Mouse (Mus musculus) cerebellum, adult (tissue): ENCODE measurements at regions not wholly inside any gene's neighbourhood (a gene's known extent, or its start where the extent isn't known, plus 50 kb on each side); places are given as distances from the start of the nearest gene placed in this dataset.

Experiments used
- ATAC-seq: cut with Nextera tagmentation; 2 replicates; pipeline ENCODE4 v1.9.2; 2017; ENCODE audit warnings: mild to moderate bottlenecking, moderate library complexity, mixed read lengths; ENCODE audit not compliant: insufficient number of reproducible peaks, low FRiP score, low TSS enrichment

DNA sequence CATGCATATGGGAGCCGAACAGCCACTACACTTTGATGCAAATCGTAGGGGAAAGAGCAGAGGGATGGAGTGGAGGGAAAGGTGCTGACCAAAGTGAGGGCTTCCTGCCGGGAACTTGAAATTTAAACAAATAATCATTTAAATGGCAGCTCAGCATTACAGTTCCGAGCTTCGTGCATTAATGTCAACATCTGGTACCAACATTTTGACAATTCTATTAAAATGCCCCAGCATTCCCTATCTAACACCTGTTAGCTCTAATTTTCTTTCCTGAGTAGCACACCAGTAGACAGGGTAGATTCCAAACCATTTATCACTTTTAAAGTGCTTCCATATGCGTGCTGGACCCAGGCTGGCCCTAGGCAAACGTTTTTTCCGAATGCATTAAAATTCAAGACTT, 178.1 kb downstream of the Emx2 start:
- no peak for ATAC-seq

DNA sequence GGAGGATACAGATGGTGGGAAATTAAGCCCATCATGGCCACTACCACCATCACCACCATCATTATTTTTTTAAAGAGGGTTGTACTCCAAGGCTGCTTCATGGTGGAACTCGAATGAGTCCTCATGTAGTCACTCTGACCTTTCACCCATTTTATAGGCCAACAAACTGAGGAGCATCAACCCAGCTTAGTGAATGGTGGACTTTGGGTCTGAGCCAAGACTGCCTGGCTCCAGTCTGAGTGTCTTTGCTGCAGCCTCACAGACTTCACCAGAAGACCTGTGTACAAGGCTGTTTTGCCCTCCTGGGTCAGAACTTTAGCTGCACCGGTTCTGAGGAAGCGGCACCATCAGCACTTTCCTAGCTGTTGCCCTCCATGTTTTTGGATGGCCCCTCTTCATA, 184.4 kb downstream of the Emx2 start:
- ATAC-seq = no peak

DNA sequence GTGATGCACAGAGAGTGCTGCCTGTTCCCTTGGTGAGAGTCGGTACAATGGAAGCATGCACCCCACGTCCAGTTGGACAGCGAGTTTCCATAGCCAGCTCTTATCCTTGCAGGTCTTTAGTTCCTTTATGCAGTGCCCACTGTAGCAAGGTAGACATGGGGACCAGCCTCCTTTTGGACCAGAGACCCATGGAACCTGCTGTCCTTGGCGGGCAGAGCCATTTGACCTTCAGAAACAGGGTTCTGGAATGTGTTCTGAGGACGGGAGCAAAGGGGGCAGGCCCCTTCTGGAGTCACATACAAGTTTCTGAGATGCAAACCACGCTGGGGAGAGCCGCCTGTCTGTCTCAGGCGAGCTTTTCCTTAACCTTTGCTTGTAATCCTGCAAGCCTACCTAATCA, 188.1 kb downstream of the Emx2 start:
- ATAC-seq = no peak

DNA sequence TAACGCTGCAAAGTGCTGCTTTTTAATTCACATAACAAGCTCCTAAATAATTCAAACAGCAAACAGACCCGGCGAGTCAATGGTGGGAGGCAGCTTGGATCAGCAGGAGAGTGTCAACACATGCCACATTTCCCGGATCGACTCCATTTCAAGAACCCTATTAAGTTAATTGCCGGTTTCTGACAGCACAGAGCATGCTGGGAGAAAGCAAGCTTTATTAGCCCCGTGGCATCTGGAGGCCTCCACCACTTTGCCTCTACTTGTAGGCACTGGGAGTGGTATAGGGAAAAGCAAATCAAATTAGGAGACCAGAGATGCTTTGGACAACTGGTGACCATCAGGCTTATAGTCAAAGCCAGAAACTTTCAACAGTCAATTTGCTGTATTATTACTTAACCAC, 188.5 kb downstream of the Emx2 start:
- no peak for ATAC-seq

DNA sequence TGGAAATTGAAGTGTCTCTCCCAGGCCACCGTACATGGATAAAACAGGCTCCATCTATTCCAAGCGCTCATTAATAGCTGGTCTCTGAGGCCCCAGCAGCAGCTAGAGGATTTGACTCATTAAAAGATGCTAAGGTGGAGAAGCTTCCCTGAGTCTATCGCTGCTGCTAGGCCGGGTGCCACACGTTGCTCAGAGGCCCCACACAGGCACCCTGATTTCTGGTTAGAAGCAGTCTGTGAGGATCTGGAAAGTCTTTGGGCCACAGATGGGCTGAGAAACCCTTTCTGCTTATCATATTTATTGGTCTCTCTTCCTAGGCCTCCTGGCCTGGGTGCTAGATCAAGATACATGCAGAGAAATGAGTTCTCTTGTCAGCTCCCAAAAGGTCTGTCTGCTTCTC, 191.2 kb downstream of the Emx2 start:
- ATAC-seq = no peak

DNA sequence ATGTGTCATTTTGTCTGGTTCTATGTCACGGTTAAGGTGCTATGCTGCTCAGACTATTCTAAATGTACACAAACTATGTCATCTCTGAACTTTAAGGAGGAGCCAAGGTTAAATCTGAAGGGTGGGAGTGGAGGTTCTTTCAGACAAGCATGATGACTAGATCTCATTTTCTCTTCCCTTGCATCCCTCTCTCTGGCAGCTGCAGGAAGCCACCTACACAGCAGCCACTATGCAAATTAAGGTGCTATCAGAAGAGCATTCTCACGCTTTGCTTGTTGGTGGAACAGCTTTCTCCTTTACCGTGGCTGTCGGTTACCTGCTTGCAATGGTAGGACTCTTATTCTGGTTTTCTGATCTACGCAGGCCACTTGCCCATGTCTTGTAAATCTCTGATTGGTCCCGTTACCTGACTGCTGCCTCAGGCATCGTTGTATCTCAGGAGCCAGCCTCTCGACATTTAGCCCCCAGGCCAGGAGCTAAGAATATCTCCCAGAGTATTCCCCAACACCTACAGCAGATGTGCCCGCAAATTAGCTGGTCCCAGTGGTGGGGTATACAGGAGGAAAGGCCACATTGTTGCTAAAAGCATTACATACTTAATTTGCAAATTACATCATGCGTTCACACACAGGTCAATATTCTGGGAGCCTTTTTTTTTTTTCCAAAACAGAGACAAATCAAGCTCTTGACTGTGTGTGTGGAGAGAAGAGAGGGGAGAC, 192.6 kb downstream of the Emx2 start:
- ATAC-seq = no peak

DNA sequence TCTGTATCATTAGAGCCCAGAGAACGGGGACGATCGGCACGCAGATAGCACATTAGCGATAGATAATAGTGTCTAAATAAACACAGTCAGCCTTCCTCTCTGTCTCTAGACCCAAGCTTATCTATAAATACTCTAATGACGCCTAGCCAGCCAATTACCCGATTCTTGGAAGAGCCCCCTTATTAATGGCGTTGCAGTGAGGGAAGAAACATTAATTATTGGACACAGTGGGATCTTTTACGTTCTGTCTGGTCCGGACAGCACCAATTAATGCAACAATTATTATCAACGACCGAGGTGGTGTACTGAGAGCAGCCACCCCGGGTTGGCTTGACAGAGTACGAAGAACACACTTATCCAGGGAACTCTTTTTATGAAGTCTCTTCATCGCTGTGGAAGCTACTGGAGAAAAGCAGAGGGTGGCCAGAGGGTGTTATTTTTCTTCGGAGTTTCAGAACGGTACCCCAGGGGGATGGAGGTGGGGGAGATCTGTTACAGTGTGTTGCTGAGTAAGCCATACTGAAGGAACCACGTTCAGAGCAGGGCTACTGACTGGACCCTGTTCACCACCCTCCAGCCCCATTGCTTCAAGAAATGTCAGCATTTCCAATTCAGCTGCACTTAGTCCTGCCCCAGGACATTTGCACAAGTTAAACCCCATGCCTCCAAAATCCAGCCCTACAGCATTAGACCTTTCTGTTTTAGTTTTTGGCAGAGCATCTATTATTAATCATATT, 195.6 kb downstream of the Emx2 start:
- ATAC-seq = no peak

DNA sequence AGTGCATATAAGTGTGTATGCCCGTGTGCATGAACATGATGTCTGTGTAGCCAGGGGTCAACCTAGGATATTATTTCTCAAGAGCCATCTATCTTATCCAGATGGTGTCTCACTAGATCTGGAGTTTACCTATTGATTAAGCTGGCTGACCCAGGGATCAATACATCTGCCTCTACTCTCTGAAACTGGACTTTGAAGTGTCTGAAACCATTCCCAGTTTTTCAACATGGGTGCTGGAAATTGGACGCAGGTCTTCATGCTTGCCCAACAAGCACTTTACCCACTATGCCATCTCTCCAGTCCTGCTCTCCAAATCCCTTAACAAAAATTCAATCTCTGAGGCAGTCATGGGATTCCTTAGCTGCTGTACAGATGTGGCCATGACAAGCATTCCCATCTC, 197.1 kb downstream of the Emx2 start:
- no peak for ATAC-seq

DNA sequence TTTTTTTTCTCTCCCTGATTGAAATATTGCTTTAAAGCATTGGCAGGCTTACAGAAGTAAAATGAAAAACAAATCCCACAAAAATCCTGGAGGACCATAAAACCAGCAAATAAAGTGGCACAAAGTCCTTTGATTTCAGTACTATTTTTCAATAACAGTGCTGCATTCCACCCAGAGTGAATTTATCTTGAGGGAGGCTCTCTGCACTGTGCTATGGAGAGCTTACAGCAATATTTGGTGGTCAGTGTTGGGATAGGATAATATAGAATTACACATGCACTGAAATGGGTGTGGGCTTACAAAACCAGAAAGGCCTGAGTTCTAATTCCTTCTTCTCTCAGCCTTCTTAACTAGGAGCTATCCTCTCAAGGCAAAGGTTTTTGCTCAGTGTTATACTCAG, 211.6 kb downstream of the Emx2 start:
- ATAC-seq = no peak

DNA sequence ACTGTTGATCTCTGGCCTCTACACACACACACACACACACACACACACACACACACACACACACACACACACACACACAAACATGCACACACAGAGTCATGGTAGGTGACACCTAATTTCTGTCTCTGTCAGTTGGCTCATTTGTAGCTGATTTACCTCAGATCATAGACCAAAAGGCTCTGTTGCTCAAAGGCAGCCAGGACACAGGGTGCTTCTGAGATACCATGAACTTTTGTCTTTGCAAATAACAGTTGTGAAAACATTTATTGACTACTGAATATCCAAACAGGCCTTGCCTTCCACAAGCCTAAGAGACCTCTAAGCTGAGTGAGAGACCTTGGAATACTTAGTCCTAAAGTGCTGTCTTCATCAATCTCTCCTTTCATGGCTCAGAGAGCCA, 215.4 kb downstream of the Emx2 start:
- no peak for ATAC-seq

DNA sequence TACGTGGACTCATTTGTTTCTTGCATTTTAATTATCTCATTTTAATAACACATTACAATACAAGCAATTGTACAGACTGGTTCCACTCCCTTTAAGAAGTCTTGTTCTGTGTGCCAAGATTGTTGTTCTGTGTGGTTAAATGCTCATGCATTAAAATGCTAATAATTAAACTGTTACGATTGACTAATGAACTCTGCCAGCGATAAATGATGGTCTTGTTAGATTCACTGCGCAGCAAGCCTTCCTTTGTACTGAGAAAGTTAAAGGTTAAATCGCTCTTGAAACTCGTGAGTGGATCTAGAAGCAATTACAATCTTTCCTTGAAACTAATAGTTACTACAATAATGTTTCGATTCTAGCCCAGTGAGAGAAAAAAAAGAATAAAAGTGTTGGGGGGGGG, 221.0 kb downstream of the Emx2 start:
- ATAC-seq = no peak

DNA sequence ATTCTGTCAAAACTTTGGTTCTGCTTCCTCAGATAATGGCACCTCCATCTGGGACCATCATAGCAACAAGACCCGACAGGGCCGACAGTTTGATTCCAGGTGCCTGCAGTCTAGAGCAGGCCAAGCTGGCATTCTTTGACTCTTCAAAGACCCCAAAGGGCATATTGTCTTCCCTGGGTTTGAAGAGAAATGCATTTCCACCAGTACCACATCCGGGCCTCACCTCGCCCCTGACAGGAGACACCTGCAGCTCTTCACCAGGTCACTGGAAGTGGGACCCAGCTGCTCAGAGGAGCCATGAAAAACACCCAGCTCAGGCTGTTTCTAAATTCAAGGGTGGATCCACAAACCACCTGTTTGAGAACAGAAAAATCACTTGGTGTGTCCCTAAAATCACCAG, 222.2 kb downstream of the Emx2 start:
- no peak for ATAC-seq

DNA sequence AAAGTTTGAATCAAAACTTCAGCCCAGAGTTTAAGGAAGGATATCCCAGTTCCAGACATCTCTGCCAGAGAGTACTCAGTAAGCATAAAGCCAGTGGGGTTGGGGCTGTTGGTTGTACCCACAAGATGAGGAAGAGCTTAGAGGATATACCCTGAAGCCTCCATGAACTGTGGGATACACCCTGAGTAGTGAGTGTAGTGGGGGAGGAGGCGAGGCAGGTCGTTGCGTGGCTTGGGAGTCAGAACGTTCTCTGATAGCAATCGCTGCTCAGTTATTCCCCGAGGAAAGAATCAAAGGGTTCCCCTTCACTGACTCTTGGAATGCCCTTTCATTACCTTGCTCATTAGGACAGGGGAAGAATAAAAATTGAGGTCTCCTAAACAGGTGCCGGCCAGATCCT, 226.1 kb downstream of the Emx2 start:
- ATAC-seq = no peak

DNA sequence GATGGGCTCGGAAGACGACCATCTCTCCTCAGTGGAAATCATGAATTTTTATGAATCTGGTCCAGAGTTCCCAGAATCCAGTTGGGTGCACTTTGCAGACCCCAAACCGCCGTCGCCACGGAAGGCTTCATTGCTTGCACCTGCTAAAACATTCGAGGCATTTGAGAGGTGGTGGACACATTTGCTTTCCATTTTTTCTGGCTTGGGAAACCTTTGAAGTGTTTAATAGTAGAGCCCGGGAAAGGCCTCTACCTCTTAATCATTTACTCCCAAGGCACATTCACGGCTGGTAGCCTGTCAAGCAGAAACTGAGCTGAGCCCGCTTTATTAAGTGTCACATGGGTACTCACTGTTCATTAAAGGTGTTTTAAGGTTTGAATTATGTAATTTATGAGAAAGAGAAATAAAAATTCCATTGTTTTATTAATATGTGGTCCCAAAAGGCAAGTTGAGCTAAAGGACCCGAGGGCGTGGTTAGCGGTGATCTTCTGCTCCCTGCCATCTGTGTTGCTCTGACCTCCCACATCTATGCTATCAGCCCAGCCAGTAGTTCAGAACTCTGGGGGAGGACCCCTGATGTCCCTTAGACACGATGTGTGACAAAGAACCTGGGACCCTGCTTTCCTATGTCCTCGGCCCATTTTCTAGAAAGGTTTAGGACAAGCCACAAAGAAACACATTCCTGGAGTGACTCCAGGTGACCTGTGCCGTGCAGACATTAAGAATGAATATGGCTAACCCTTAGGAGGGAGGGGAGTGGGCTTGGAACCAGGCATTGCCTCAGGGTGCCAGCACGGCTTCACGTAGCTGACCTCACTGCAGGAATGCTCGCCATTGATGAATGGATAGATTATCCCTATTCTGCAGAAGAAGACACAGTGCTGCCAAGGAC, 227.9 kb downstream of the Emx2 start:
- no peak for ATAC-seq

DNA sequence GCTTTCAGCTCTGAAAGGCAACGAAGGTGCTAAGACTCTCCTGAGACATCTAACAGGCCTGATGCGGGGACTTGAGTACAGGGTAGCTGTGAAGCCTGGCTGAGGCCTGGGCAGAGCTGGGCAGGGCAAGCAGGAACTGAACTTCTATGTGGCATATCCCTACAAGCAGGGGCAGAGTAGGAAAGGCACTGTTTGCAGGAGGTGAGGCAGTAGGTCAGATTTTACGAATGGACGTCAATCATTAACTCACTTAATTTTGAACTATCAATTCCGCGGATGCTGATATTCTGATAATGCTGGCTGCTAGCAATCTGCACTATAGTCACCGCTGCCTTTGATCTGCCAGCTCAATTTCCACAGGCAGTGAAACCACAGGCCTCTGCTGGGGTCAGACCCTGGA, 229.0 kb downstream of the Emx2 start:
- ATAC-seq = no peak

DNA sequence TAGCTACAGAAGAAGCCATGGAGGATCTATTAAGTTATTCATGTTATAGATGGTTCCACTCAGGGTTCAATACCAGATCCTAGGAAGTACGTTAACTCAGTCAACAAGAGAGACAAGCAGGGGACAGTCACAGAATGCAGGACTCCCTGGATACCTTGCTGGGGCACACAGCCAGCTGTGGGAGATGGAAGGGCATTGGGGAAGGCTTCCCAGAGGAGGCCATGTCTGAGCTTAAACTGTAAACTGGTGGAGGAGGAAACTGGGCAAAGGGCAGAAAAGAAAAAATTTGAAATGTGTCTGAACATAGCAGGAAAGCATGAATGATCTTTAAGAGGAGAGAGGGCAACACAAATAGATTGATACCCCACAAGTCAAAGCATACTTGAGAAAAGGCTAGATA, 229.5 kb downstream of the Emx2 start:
- ATAC-seq = no peak

DNA sequence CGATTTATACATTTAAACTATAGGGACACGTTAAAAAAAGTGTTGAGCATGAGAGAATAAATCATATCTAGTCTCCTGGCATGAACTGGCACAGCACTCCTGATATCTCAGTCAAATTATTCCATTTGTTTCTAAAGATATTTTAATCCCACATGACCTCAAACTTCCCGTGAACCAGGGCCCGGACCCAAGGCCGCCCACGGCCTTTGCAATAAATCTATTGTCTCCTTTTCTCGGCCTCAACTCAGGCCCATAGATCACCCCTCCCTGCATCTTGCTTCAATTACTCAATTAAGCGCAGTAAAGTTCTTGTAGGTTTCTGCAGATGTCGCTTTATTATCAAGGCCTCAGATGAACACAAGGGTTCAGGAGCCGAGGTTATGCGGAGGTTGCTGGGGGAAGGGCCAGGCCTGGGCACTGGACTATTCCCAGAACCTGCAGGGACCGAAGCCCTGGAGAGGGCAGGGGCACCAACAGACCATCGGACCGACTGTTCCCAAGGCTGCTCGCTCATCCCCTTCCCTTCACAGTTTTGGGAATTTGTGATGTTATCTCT, 233.4 kb downstream of the Emx2 start:
- no peak for ATAC-seq

DNA sequence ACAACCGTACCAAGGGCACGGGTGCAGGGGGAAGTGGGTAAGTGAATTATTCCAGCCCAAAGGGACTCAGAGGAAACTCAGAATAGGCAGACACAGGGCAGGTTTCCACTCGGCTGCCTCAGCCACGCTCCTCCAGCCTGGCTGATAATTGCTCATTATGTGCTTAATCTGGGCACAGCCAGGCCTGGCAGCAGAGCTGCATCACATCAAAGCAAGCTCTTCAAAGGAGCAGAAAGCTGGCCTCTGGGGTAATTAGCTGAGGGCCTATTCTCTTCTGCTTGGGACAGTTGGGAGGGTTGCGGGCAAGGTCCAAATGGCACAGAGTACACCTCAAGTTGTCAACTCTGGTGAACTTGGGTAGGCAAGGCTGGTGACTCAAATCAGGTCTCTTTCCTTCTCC, 239.5 kb downstream of the Emx2 start:
- ATAC-seq = no peak

DNA sequence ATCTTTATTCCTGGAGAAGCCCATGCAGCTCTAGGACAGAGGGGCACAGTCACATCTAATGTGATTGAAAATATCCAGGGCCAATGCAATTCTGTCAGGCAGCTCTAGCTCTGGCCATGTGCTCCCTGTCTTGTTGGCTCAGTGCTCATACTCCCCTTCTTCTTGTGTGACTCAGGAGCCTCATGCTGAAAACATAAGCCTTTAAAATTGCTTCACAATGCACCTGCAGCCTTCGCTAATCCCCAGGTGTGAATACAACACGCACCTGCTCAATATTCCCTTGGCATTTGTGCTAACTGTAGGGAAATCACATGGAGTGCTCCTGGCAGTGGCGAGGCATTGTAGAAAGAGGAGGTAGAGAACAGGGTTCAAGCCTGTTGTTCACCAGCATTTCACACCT, 242.0 kb downstream of the Emx2 start:
- ATAC-seq = no peak

DNA sequence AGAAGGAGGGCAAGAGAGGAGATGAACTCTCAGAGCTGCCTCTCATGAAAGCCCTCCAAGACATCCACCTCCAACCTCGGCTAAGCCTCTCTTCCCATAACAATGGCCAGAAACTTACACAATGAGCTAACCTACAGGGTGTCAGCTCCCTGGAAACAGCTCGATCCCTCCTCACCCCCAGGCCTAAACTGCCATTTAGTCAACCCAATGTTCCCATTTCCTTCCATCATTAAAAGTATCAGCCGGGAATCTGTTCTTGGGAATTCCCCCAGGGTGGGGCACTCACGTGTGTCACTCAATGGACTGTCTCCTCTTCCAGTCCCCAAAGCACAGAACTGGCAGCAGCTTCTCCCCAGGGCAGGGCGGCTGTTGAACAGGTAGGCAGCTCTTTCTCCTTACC, 236.3 kb downstream of the Rab11fip2 start:
- ATAC-seq = no peak

DNA sequence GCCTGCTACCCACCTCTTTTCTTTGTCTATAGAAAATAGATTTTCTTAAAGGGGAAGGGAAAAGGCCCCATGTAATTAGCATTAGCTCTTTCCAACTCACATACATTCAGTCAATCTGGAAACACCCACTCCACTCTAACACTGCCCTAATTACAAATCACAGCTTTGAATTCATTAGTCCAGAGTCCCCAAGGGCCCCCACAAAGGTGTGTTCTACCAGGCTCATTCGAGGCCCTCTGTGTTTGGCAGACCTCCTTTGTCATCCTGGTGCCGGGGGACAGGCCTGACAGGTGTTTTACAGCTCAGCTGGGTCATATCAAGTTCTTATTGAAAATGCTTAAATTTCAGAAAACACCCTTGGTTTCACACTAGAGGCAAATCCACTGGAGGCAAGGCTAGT, 234.3 kb downstream of the Rab11fip2 start:
- ATAC-seq = no peak
